Mouse (Mus musculus) ovary, postnatal 36 days (tissue): ENCODE measurements around the gene P4ha1.
"Not testable (repeated sequence)": the region's sequence is repeated elsewhere in the genome, so short reads cannot be mapped to it uniquely, and the experiment has no call there.

Experiments used
- DNase-seq: peaks from one replicate; pipeline ENCODE4 v3.0.0; 2022; ENCODE audit warnings: low spot score, mixed read lengths

The P4ha1 gene

DNA sequence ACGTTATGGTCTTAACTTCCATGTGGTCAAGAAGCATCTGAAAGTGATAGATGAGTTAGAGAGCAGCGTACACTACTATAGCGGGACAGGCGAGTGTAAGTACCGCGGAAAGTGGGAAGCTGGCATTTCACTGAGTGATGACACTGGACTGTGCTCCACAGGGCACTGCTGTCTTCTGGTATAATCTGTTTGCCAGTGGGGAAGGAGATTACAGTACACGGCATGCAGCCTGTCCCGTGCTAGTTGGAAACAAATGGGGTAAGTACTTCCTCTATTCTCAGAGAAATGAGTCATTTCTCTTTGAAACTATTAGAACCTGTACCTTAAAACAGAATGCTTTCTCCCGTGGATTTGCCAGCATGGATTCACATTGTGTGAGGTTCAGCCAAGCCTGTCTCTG, 46.3 kb downstream of the P4ha1 start:
- no peak for DNase-seq

GRCm38 (mm10) chr10:59377906-59378305, 54.8 kb downstream of the P4ha1 start:
- DNase-seq = no peak

DNA sequence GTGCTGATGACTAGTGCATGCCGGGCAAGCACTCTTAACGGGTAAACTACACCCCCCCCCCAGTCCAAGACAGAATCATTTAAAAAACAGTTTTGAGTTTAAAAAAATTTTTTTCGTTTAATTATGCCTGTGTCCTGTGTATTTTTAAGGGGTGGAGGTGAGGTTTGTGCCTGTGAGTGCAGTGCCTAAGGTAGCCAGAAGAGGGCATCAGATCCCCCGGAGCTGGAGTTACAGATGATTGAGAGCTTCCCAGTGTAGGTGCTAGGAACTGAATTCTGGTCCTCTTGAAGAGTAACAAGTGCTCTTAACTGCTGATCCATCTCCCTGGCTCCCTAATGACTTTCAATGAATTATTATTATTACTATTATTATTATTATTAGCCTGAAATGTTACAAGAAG, 55.6 kb downstream of the P4ha1 start:
- no peak for DNase-seq

GRCm38 (mm10) chr10:59379927-59380326, 56.8 kb downstream of the P4ha1 start:
- DNase-seq = no peak

- no peak for DNase-seq
Measured at GRCm38 (mm10) chr10:59380411-59380821, 57.3 kb downstream of the P4ha1 start.

GRCm38 (mm10) chr10:59381563-59381962, 58.5 kb downstream of the P4ha1 start:
- not testable (repeated sequence) for DNase-seq

GRCm38 (mm10) chr10:59386951-59387350, 63.9 kb downstream of the P4ha1 start:
- DNase-seq = no peak

- no peak for DNase-seq
Measured at GRCm38 (mm10) chr10:59389652-59390051, 66.6 kb downstream of the P4ha1 start.

- no peak for DNase-seq
Measured at GRCm38 (mm10) chr10:59391907-59392306, 68.8 kb downstream of the P4ha1 start.

- not testable (repeated sequence) for DNase-seq
Measured at GRCm38 (mm10) chr10:59395461-59395860, 72.4 kb downstream of the P4ha1 start, which contains the start of gene Gm10273. Gene Gm10273, plus strand, starts transcription at chr10:59395632.

DNA sequence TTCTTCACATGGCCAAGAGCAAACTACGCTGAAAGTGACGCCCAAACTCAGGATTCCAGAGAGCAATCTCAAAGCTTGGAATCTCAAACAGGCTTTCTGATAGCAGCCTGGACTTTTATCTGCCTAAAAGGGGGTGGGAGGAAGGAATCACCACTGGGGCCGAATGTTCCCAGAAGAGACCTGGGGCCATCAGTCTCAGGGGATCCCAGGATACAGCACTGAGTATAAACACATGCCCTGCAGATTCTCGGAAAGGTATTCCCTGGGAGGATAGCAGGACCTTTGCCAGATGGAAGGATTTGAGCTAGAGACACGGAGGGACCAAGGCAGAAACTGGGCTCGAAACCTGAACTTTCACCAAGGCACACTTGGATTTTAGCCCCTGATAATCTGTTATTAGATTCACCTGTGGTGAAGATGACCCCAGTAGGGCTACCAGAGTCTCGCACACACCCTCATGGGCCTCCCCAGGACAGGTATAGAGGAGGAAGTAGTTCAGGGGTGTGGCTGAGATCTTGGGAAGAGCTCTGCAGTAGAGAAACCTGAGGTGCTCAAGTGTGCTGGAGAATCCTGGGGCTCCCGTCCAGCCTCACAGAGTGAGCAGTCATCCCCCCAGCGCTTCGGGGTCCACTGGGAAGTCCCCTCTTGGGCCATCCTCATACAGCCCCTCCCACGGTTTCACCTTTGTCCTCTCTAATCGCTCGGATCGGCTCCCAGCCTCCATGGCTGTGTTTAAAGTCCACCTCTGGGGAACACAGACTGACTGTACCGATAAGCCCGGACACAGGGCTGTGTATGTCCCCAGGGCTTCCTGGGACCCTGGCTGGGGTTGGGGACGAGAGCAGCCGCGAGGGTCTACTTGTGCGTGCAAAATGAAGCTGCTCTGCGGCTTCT, 80.0 kb downstream of the P4ha1 start, which contains the start of gene Pla2g12b:
Pla2g12b (plus strand) TSS at position 762 of the 894 bp plus-strand sequence.
- no peak for DNase-seq

- no peak for DNase-seq
Measured at GRCm38 (mm10) chr10:59403793-59404149, 80.7 kb downstream of the P4ha1 start.

DNA sequence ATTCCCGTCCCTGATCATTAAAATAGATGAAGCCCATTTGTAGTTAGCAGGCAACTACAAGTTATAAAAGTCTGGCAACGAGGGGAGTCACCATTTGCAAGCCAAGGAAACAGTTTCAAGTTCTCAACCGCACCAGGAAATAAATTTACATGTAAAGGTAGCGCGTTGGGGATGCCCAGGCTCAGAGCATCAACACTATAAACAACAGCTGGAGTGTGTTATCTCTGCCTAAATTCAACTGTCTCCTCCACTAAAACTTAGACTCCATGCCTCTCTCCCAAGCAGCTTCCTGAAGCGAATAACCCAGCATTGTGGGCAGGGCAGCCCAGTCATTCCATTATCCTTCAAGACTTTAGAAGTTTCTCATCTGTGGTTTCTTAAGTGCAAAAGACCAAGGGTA, 85.4 kb downstream of the P4ha1 start:
- DNase-seq = no peak

- no peak for DNase-seq
Measured at GRCm38 (mm10) chr10:59410264-59410663, 87.2 kb downstream of the P4ha1 start.

GRCm38 (mm10) chr10:59413711-59414110, 90.6 kb downstream of the P4ha1 start:
- no peak for DNase-seq

GRCm38 (mm10) chr10:59416623-59417022, 93.5 kb downstream of the P4ha1 start:
- DNase-seq = no peak

DNA sequence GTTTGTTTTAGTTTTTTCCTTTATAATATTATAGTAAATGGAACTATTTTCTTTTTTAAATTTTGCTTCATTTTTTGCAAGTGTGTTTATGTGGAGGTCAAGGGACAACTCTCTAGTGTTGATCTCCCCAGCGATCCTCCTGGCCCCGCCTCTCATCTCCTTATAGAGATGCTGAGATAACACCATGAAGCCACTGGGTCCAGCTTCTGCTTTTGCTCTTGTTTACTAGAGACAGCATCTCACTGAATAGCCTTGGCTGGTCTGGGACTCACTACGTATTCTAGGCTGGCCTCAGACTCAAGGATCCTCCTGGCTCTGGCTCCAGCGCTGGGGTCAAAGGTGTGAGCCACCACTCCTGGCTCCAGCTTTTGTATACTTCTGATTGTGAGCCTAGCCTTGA, 96.4 kb downstream of the P4ha1 start:
- no peak for DNase-seq
